In the genomic region with DNA sequence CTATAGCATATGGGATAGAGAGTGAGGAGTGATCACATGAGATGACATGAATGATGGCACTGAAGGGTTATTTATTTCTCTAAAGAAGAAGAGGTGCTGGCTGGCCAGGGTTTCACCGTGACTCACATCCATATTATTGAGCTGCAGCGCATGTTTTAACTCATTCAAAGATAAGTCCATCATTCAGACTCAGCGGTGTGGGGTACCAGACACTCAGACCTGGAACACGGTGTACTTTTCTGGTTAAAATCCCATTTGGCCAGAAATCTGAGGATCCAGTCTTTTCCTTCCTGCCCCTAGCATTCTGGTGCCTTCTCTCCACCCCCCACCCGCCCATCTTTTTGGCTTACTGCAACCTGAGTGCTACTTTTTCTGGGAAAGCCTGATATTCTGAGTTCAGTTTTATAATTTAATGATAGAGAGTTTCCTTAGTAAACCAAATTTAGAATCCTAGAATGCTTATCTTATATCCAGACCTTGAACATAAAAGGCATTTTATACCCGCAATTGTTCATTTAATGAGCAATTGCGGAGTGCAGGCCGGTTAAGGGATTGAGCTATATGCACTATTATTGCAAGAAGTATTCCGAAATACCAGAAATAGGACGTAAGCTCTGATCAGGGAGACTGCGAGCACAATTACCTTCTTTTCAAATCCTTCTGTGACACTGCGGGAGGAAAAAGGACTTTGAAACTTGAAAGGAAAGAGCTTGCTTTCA, we compare ENCODE assay signal across 14 mouse cellular contexts.
DNase-seq lines count a peak whose midpoint lies in the region; ATAC-seq and TF ChIP-seq lines count a peak whose summit lies in the region.
"Had no signal": no experiment of that assay in that cellular context is flagged by ENCODE, and none has a peak within 500 bp of the region (broad histone marks: within the 10 kb centered on the region; RNA-seq: fewer than 3 reads in every experiment).

No protein-coding gene starts in this region.

- H3K36me3 ChIP-seq in hindbrain, embryonic 11.5 days (ENCODE audit: control insufficient read depth, insufficient read depth, low read length), result no peaks in the 10 kb centered on the region
- H3K36me3 ChIP-seq in midbrain, embryonic 10.5 days, result peaks cover 5% of the 10 kb centered on the region
- H3K36me3 ChIP-seq in heart, embryonic 12.5 days, result peaks cover under 1% of the 10 kb centered on the region; the same call in 1 of the 2 replicates

- H3K9me3 ChIP-seq in hindbrain, embryonic 11.5 days (ENCODE audit: control insufficient read depth, low read length), result no peaks in the 10 kb centered on the region
- no peaks in the 10 kb centered on the region for H3K9me3 ChIP-seq in midbrain, embryonic 10.5 days (replicated peaks)
- no peaks in the 10 kb centered on the region for H3K9me3 ChIP-seq in heart, embryonic 12.5 days (replicated peaks)
- H3K9me3 ChIP-seq: megakaryocyte, embryonic 14.5 days had no signal

- peaks cover 2% of the 10 kb centered on the region; the same call in 1 of the 2 replicates for H3K4me1 ChIP-seq in cortical plate, adult 2 months (ENCODE audit: control insufficient read depth, insufficient read depth, low read length)
- H3K4me1 ChIP-seq in hindbrain, embryonic 11.5 days (replicated peaks; ENCODE audit: control insufficient read depth, insufficient read depth, low read length), result peaks cover 12% of the 10 kb centered on the region
- H3K4me1 ChIP-seq in midbrain, embryonic 10.5 days, result peaks cover 97% of the 10 kb centered on the region
- peaks cover 18% of the 10 kb centered on the region for H3K4me1 ChIP-seq in heart, embryonic 12.5 days (replicated peaks)
- H3K4me1 ChIP-seq: megakaryocyte, embryonic 14.5 days had no signal

- WGBS in hindbrain, embryonic 11.5 days, result 32% methylated on average over 12 of the region's 12 CpGs
- WGBS in midbrain, embryonic 10.5 days, result 32% methylated on average over 12 of the region's 12 CpGs
- WGBS in heart, embryonic 12.5 days, result 73% methylated on average over 12 of the region's 12 CpGs

- no peak overlapping the region for H3K4me2 ChIP-seq in hindbrain, embryonic 11.5 days (replicated peaks; ENCODE audit: low read depth, low read length)
- no peak overlapping the region for H3K4me2 ChIP-seq in heart, embryonic 12.5 days

- H3K27me3 ChIP-seq in hindbrain, embryonic 11.5 days (ENCODE audit: control insufficient read depth, insufficient read depth, low read length), result no peaks in the 10 kb centered on the region
- peaks cover 63% of the 10 kb centered on the region for H3K27me3 ChIP-seq in midbrain, embryonic 10.5 days (ENCODE audit: low read depth, poor library complexity, severe bottlenecking)
- no peaks in the 10 kb centered on the region for H3K27me3 ChIP-seq in heart, embryonic 12.5 days (replicated peaks)

- peak overlapping the region; percentile 71 for H3K27ac ChIP-seq in cortical plate, adult 2 months (ENCODE audit: insufficient read depth, low read length)
- peak overlapping the region; percentile 75 for H3K27ac ChIP-seq in hindbrain, embryonic 11.5 days (ENCODE audit: low read depth, low read length)
- peak overlapping the region; percentile 74 for H3K27ac ChIP-seq in midbrain, embryonic 10.5 days (replicated peaks)
- H3K27ac ChIP-seq in heart, embryonic 12.5 days (ENCODE audit: poor library complexity, severe bottlenecking), result no peak overlapping the region

- no peak for ATAC-seq in hindbrain, embryonic 11.5 days (ENCODE audit: low FRiP score)
- no peak for ATAC-seq in heart, embryonic 12.5 days (ENCODE audit: insufficient number of reproducible peaks, low FRiP score)

- H3K9ac ChIP-seq in hindbrain, embryonic 11.5 days (ENCODE audit: low read depth, low read length), result no peak overlapping the region
- H3K9ac ChIP-seq in heart, embryonic 12.5 days, result no peak overlapping the region

- DNase-seq in brain, embryonic 14.5 days (ENCODE audit: low read depth), result peak; percentile 73
- no peak for DNase-seq in hindbrain, embryonic 11.5 days (ENCODE audit: low spot score)
- peak; percentile 12 for DNase-seq in midbrain, embryonic 10.5 days (ENCODE audit: low spot score)
- DNase-seq in cerebellum, adult 9-10 months, result no peak
- DNase-seq in urinary bladder, postnatal 14 days (ENCODE audit: low spot score), result no peak
- DNase-seq: adrenal gland, adult 8-10 months; heart, adult 18-20 months; heart, postnatal 36 days; kidney, postnatal 10 days; lung, adult 2 months; right cerebral cortex, postnatal 4 days had no signal

- no peak for TF ChIP-seq POLR2A in brain, embryonic 14.5 days (IDR thresholded peaks at IDR 0.05; ENCODE audit: borderline replicate concordance, extremely low read depth, insufficient read depth, insufficient read length, poor library complexity, severe bottlenecking)
- no peak for TF ChIP-seq POLR2A in cortical plate, adult 2 months (IDR thresholded peaks at IDR 0.05; ENCODE audit: extremely low read depth, insufficient read depth, low read length)

- TF ChIP-seq CTCF in brain, embryonic 14.5 days (IDR thresholded peaks at IDR 0.05; ENCODE audit: borderline replicate concordance, extremely low read depth, insufficient read depth, insufficient read length), result no peak
- no peak for TF ChIP-seq CTCF in cortical plate, adult 2 months (IDR thresholded peaks at IDR 0.05; ENCODE audit: extremely low read depth, insufficient read depth, low read length)

- no peak overlapping the region for H3K4me3 ChIP-seq in cortical plate, adult 2 months (ENCODE audit: insufficient read depth, low read length)
- H3K4me3 ChIP-seq in hindbrain, embryonic 11.5 days (ENCODE audit: low read depth, low read length), result no peak overlapping the region
- H3K4me3 ChIP-seq in midbrain, embryonic 10.5 days, result peak overlapping the region; percentile 32
- H3K4me3 ChIP-seq in heart, embryonic 12.5 days, result no peak overlapping the region
- H3K4me3 ChIP-seq: megakaryocyte, embryonic 14.5 days had no signal

Comparison
In these comparisons a context has a peak if more than half of its experiments do, and no peak if none do; other contexts are left out.
1. DNase-seq: peak in brain, embryonic 14.5 days (single experiment) and midbrain, embryonic 10.5 days (single experiment); none in hindbrain, embryonic 11.5 days (single experiment), cerebellum, adult 9-10 months (single experiment) and urinary bladder, postnatal 14 days (single experiment).